Mouse (Mus musculus): ENCODE data around the gene Adamts9. TPM values are rescaled to one million over a fixed set of nuclear protein-coding genes. Genes with fewer than 3 reads are reported as not detected.

The Adamts9 gene
- polyA plus RNA-seq, 1 experiment from 2014 or later: 4.9 TPM

GRCm38 (mm10) chr6:92811566-92811965 lies 131.7 kb downstream of the Adamts9 start:
- Histone ChIP-seq H3K4me1 (ENCODE audit: control insufficient read depth, insufficient read depth, low read length) (peaks cover 2% of the 10 kb centered on the region; the same call in 1 of the 2 replicates), H3K36me3 (replicated peaks; ENCODE audit: control insufficient read depth, insufficient read depth, low read depth, low read length) (no peaks in the 10 kb centered on the region), H3K9me3 (replicated peaks; ENCODE audit: control insufficient read depth, low read length) (no peaks in the 10 kb centered on the region), H3K27me3 (ENCODE audit: control insufficient read depth, insufficient read depth, low read length) (no peaks in the 10 kb centered on the region), H3K4me3 (ENCODE audit: low read depth, low read length) (no peak overlapping the region), H3K27ac (replicated peaks; ENCODE audit: low read depth, low read length) (no peak overlapping the region), H3K4me2 (ENCODE audit: low read depth, low read length) (no peak overlapping the region), H3K9ac (replicated peaks; ENCODE audit: low read length) (no peak overlapping the region)
- no peak for DNase-seq (ENCODE audit: low spot score)
- ATAC-seq (replicated peaks; ENCODE audit: insufficient number of reproducible peaks, low FRiP score, low TSS enrichment, low read depth): no peak

- DNase-seq (ENCODE audit: low spot score) (no peak), ATAC-seq (replicated peaks; ENCODE audit: insufficient number of reproducible peaks, low FRiP score, low TSS enrichment, low read depth) (no peak)
- H3K4me3 ChIP-seq (ENCODE audit: low read depth, low read length): no peak overlapping the region
These were observed 132.7 kb downstream of the Adamts9 start for GRCm38 (mm10) chr6:92810628-92811027.

GRCm38 (mm10) chr6:92809818-92810217 lies 133.5 kb downstream of the Adamts9 start:
- no peak overlapping the region for H3K9ac ChIP-seq (replicated peaks; ENCODE audit: low read length)
- no peaks in the 10 kb centered on the region for H3K27me3 ChIP-seq (ENCODE audit: control insufficient read depth, insufficient read depth, low read length)
- H3K36me3 ChIP-seq (replicated peaks; ENCODE audit: control insufficient read depth, insufficient read depth, low read depth, low read length): no peaks in the 10 kb centered on the region
- DNase-seq (ENCODE audit: low spot score): no peak
- WGBS: 87% methylated on average over 3 of the region's 3 CpGs
- no peak overlapping the region for H3K27ac ChIP-seq (replicated peaks; ENCODE audit: low read depth, low read length)
- no peaks in the 10 kb centered on the region for H3K4me1 ChIP-seq (ENCODE audit: control insufficient read depth, insufficient read depth, low read length)
- H3K4me3 ChIP-seq (ENCODE audit: low read depth, low read length): no peak overlapping the region
- ATAC-seq (replicated peaks; ENCODE audit: insufficient number of reproducible peaks, low FRiP score, low TSS enrichment, low read depth): no peak
- no peak overlapping the region for H3K4me2 ChIP-seq (ENCODE audit: low read depth, low read length)
- H3K9me3 ChIP-seq (replicated peaks; ENCODE audit: control insufficient read depth, low read length): no peaks in the 10 kb centered on the region

More at GRCm38 (mm10) chr6:92810628-92811027, 132.7 kb downstream of the Adamts9 start:
- H3K36me3 ChIP-seq (replicated peaks; ENCODE audit: control insufficient read depth, insufficient read depth, low read depth, low read length): no peaks in the 10 kb centered on the region
- H3K27me3 ChIP-seq (ENCODE audit: control insufficient read depth, insufficient read depth, low read length): no peaks in the 10 kb centered on the region
- H3K27ac ChIP-seq (replicated peaks; ENCODE audit: low read depth, low read length): no peak overlapping the region
- H3K9ac ChIP-seq (replicated peaks; ENCODE audit: low read length): no peak overlapping the region
- H3K9me3 ChIP-seq (replicated peaks; ENCODE audit: control insufficient read depth, low read length): no peaks in the 10 kb centered on the region
- 95% methylated on average over 2 of the region's 2 CpGs for WGBS
- H3K4me1 ChIP-seq (ENCODE audit: control insufficient read depth, insufficient read depth, low read length): no peaks in the 10 kb centered on the region
- H3K4me2 ChIP-seq (ENCODE audit: low read depth, low read length): no peak overlapping the region

- no peaks in the 10 kb centered on the region for H3K9me3 ChIP-seq (replicated peaks; ENCODE audit: control insufficient read depth, low read length)
- 75% methylated on average over 3 of the region's 3 CpGs for WGBS
- ATAC-seq (replicated peaks; ENCODE audit: insufficient number of reproducible peaks, low FRiP score, low TSS enrichment, low read depth) (no peak), DNase-seq (ENCODE audit: low spot score) (no peak)
- H3K9ac ChIP-seq (replicated peaks; ENCODE audit: low read length): no peak overlapping the region
- no peak overlapping the region for H3K4me3 ChIP-seq (ENCODE audit: low read depth, low read length)
- no peak overlapping the region for H3K4me2 ChIP-seq (ENCODE audit: low read depth, low read length)
- no peaks in the 10 kb centered on the region for H3K36me3 ChIP-seq (replicated peaks; ENCODE audit: control insufficient read depth, insufficient read depth, low read depth, low read length)
- no peaks in the 10 kb centered on the region for H3K27me3 ChIP-seq (ENCODE audit: control insufficient read depth, insufficient read depth, low read length)
- H3K27ac ChIP-seq (replicated peaks; ENCODE audit: low read depth, low read length): no peak overlapping the region
- H3K4me1 ChIP-seq (ENCODE audit: control insufficient read depth, insufficient read depth, low read length): no peaks in the 10 kb centered on the region
These were observed 138.9 kb downstream of the Adamts9 start for GRCm38 (mm10) chr6:92804254-92804971.

GRCm38 (mm10) chr6:92803213-92803612 lies 140.1 kb downstream of the Adamts9 start:
- H3K4me3 ChIP-seq (ENCODE audit: low read depth, low read length): no peak overlapping the region
- no peak overlapping the region for H3K9ac ChIP-seq (replicated peaks; ENCODE audit: low read length)
- WGBS: 69% methylated on average over 6 of the region's 6 CpGs
- H3K4me2 ChIP-seq (ENCODE audit: low read depth, low read length): no peak overlapping the region
- H3K27ac ChIP-seq (replicated peaks; ENCODE audit: low read depth, low read length): no peak overlapping the region
- DNase-seq (ENCODE audit: low spot score) (no peak), ATAC-seq (replicated peaks; ENCODE audit: insufficient number of reproducible peaks, low FRiP score, low TSS enrichment, low read depth) (no peak)
- no peaks in the 10 kb centered on the region for H3K27me3 ChIP-seq (ENCODE audit: control insufficient read depth, insufficient read depth, low read length)
- no peaks in the 10 kb centered on the region for H3K36me3 ChIP-seq (replicated peaks; ENCODE audit: control insufficient read depth, insufficient read depth, low read depth, low read length)
- H3K9me3 ChIP-seq (replicated peaks; ENCODE audit: control insufficient read depth, low read length): no peaks in the 10 kb centered on the region
- no peaks in the 10 kb centered on the region for H3K4me1 ChIP-seq (ENCODE audit: control insufficient read depth, insufficient read depth, low read length)

- H3K27me3 ChIP-seq (ENCODE audit: control insufficient read depth, insufficient read depth, low read length): no peaks in the 10 kb centered on the region
- 94% methylated on average over 11 of the region's 11 CpGs for WGBS
- H3K36me3 ChIP-seq (replicated peaks; ENCODE audit: control insufficient read depth, insufficient read depth, low read depth, low read length): no peaks in the 10 kb centered on the region
- DNase-seq (ENCODE audit: low spot score) (no peak), ATAC-seq (replicated peaks; ENCODE audit: insufficient number of reproducible peaks, low FRiP score, low TSS enrichment, low read depth) (no peak)
- no peaks in the 10 kb centered on the region for H3K4me1 ChIP-seq (ENCODE audit: control insufficient read depth, insufficient read depth, low read length)
- H3K4me3 ChIP-seq (ENCODE audit: low read depth, low read length): no peak overlapping the region
- H3K4me2 ChIP-seq (ENCODE audit: low read depth, low read length): no peak overlapping the region
- no peak overlapping the region for H3K27ac ChIP-seq (replicated peaks; ENCODE audit: low read depth, low read length)
- no peak overlapping the region for H3K9ac ChIP-seq (replicated peaks; ENCODE audit: low read length)
- H3K9me3 ChIP-seq (replicated peaks; ENCODE audit: control insufficient read depth, low read length): no peaks in the 10 kb centered on the region
These were observed 140.9 kb downstream of the Adamts9 start for GRCm38 (mm10) chr6:92802421-92802820.

- Histone ChIP-seq H3K4me1 (ENCODE audit: control insufficient read depth, insufficient read depth, low read length) (no peaks in the 10 kb centered on the region), H3K9ac (replicated peaks; ENCODE audit: low read length) (no peak overlapping the region), H3K4me3 (ENCODE audit: low read depth, low read length) (no peak overlapping the region), H3K4me2 (ENCODE audit: low read depth, low read length) (no peak overlapping the region), H3K27me3 (ENCODE audit: control insufficient read depth, insufficient read depth, low read length) (no peaks in the 10 kb centered on the region), H3K36me3 (replicated peaks; ENCODE audit: control insufficient read depth, insufficient read depth, low read depth, low read length) (no peaks in the 10 kb centered on the region), H3K9me3 (replicated peaks; ENCODE audit: control insufficient read depth, low read length) (no peaks in the 10 kb centered on the region), H3K27ac (replicated peaks; ENCODE audit: low read depth, low read length) (no peak overlapping the region)
- DNase-seq (ENCODE audit: low spot score): no peak
- no peak for ATAC-seq (replicated peaks; ENCODE audit: insufficient number of reproducible peaks, low FRiP score, low TSS enrichment, low read depth)
- 71% methylated on average over 2 of the region's 2 CpGs for WGBS
These were observed 141.8 kb downstream of the Adamts9 start for GRCm38 (mm10) chr6:92801462-92801861.

- Histone ChIP-seq H3K9me3 (replicated peaks; ENCODE audit: control insufficient read depth, low read length) (no peaks in the 10 kb centered on the region), H3K4me2 (ENCODE audit: low read depth, low read length) (no peak overlapping the region), H3K27me3 (ENCODE audit: control insufficient read depth, insufficient read depth, low read length) (no peaks in the 10 kb centered on the region), H3K36me3 (replicated peaks; ENCODE audit: control insufficient read depth, insufficient read depth, low read depth, low read length) (no peaks in the 10 kb centered on the region), H3K27ac (replicated peaks; ENCODE audit: low read depth, low read length) (no peak overlapping the region), H3K4me1 (ENCODE audit: control insufficient read depth, insufficient read depth, low read length) (no peaks in the 10 kb centered on the region), H3K9ac (replicated peaks; ENCODE audit: low read length) (no peak overlapping the region), H3K4me3 (ENCODE audit: low read depth, low read length) (no peak overlapping the region)
- DNase-seq (ENCODE audit: low spot score): peak; percentile 33
- ATAC-seq (replicated peaks; ENCODE audit: insufficient number of reproducible peaks, low FRiP score, low TSS enrichment, low read depth): no peak
- 49% methylated on average over 6 of the region's 6 CpGs for WGBS
These were observed 149.5 kb downstream of the Adamts9 start for GRCm38 (mm10) chr6:92793804-92794203.
